Mouse (Mus musculus) heart, adult 2 months (tissue): ENCODE results near the gene Crxos.
A peak's percentile ranks its signal among the peaks of the same experiment; 100 is the strongest.

Experiments
- CTCF ChIP-seq: fragments of 200-600 bp; IDR thresholded peaks from 2 replicates; pipeline ENCODE4 v1.8.1; 2022; ENCODE audit warnings: antibody characterized with exemption, mild to moderate bottlenecking, moderate library complexity
- EP300 ChIP-seq: fragments of 200-500 bp; IDR thresholded peaks from 2 replicates; pipeline ENCODE4 v1.6.1; 2011; ENCODE audit warnings: low read depth, low read length, control low read depth; ENCODE audit not compliant: insufficient read depth

DNA sequence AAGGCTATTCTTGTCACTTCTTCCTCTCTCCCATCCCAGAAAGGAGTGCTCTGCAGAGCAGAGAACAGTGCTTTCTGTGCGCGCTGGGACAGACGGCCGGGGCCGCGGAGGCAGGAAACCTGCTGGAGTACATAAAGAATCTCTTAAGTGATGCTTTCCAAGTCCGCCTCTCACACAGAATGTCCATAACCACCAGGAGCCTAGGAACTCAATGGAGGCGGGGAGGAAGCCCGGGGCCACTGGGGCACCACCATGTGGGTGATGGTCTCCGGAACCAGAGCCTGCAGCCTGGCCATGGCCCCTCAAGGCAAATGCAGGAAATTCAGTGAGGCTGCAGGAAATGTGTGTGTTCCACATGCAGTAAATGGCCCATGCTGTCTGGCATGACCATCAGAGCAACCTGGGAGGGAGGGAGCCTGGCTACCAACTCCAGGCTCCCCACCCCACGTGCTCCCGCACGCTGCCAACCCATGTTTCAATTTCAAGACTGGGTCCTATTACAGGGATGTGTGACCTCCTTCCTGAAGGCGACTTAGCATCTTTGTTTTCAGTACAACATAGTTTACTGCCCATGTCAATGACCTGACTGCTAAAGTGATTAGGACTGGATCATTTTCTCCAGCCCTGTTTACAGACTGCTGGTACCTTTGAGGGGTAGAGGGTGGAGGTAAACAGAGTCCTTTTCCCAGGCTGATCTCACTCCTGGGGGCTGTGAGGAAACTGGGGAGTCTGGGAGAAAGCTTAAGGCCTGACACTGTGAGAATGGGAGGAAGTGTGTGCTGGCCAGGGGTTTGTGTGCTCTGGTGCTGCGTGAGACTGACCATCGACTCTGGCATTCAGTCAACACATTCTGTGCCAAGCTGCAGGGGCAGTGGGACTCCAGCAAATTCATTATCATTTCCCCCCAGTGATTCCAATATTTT, 51.3 kb downstream of the Crxos start:
- TF ChIP-seq EP300 (peak; percentile 93), CTCF (no peak)
